Mouse (Mus musculus): Measurements from ENCODE around the gene A3galt2. TPM values are rescaled to one million over a fixed set of nuclear protein-coding genes. Genes with fewer than 3 reads are reported as not detected.
A peak's percentile ranks its signal among the peaks of the same experiment; 100 is the strongest.

The A3galt2 gene
- polyA plus RNA-seq, 1 experiment from 2014 or later: 0.11 TPM

- Histone ChIP-seq H3K27ac (replicated peaks; ENCODE audit: low read depth, low read length) (no peak overlapping the region), H3K4me2 (ENCODE audit: low read depth, low read length) (no peak overlapping the region), H3K9ac (replicated peaks; ENCODE audit: low read length) (no peak overlapping the region), H3K4me1 (ENCODE audit: control insufficient read depth, insufficient read depth, low read length) (no peaks in the 10 kb centered on the region), H3K9me3 (replicated peaks; ENCODE audit: control insufficient read depth, low read length) (no peaks in the 10 kb centered on the region), H3K27me3 (ENCODE audit: control insufficient read depth, insufficient read depth, low read length) (no peaks in the 10 kb centered on the region), H3K36me3 (replicated peaks; ENCODE audit: control insufficient read depth, insufficient read depth, low read depth, low read length) (no peaks in the 10 kb centered on the region), H3K4me3 (ENCODE audit: low read depth, low read length) (no peak overlapping the region)
- DNase-seq (ENCODE audit: low spot score): no peak
- 91% methylated on average over 20 of the region's 20 CpGs for WGBS
- no peak for ATAC-seq (replicated peaks; ENCODE audit: insufficient number of reproducible peaks, low FRiP score, low TSS enrichment, low read depth)
These were observed 11.8 kb downstream of the A3galt2 start for GRCm38 (mm10) chr4:128766929-128767328.

DNA sequence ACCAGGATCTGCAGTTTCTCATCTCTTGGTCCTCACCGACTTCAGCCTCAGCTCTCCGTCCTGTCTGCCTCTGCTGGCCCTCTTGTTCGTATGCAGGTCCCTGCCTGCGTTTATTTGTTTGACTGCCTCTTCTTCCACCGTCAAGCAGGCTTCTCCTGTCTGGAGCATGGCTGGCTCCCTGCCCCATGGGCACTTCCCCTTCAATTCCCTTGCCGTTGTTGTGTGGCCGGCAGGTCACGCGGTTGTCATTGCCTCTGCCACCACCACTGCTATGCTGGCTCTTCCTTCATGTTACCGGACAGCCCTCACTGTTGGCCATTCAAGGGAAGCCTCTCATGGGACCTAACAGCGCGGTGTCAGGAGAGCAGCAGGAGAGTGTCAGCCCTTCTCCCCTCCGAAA is 13.0 kb downstream of the A3galt2 start:
- no peak overlapping the region for H3K4me3 ChIP-seq (ENCODE audit: low read depth, low read length)
- H3K27ac ChIP-seq (replicated peaks; ENCODE audit: low read depth, low read length): no peak overlapping the region
- no peak overlapping the region for H3K9ac ChIP-seq (replicated peaks; ENCODE audit: low read length)
- no peaks in the 10 kb centered on the region; the same call in 1 of the 2 replicates for H3K36me3 ChIP-seq (replicated peaks; ENCODE audit: control insufficient read depth, insufficient read depth, low read depth, low read length)
- 71% methylated on average over 13 of the region's 13 CpGs for WGBS
- H3K9me3 ChIP-seq (replicated peaks; ENCODE audit: control insufficient read depth, low read length): no peaks in the 10 kb centered on the region
- no peaks in the 10 kb centered on the region for H3K27me3 ChIP-seq (ENCODE audit: control insufficient read depth, insufficient read depth, low read length)
- H3K4me1 ChIP-seq (ENCODE audit: control insufficient read depth, insufficient read depth, low read length): no peaks in the 10 kb centered on the region
- ATAC-seq (replicated peaks; ENCODE audit: insufficient number of reproducible peaks, low FRiP score, low TSS enrichment, low read depth) (no peak), DNase-seq (ENCODE audit: low spot score) (no peak)
- H3K4me2 ChIP-seq (ENCODE audit: low read depth, low read length): no peak overlapping the region

DNA sequence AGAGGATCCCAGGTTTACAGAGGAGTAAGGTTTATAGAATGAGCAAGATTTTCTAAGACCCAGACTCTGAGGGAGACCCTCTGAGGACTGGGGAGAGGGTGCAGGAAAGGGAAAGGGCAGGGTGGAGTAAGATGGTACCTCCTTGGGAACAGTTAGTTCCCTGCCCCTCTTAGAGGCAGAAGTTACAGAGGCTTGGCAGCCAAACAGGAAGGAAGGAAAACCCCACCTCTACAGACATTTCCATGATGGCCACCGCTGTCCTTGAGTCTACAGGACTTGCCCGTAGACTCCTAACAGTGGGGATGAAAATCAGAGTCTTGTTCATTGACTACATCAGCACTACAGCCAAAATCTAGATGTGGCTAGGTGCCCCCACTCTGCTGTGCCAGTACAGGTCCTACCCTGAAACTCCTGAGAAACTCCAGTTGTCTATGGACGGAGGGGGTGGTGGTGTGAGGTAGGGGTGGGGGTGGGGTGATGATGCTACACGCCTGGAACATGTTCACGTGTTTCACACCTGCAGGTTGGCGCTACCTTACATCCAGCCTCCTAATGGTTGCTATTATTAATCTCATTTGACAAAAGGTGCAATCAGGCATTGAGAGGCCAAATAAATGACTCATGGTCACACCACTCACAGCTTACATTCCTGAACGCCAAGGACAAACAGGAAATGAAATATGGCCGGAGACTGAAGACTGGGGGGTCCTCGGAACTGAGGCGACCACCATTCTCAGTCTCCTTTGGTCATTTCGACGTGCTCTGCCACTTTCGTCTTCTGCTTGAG is 14.6 kb downstream of the A3galt2 start:
- Histone ChIP-seq H3K9me3 (replicated peaks; ENCODE audit: control insufficient read depth, low read length) (no peaks in the 10 kb centered on the region), H3K27ac (replicated peaks; ENCODE audit: low read depth, low read length) (no peak overlapping the region), H3K9ac (replicated peaks; ENCODE audit: low read length) (no peak overlapping the region), H3K4me1 (ENCODE audit: control insufficient read depth, insufficient read depth, low read length) (no peaks in the 10 kb centered on the region), H3K4me3 (ENCODE audit: low read depth, low read length) (no peak overlapping the region), H3K36me3 (replicated peaks; ENCODE audit: control insufficient read depth, insufficient read depth, low read depth, low read length) (peaks cover 6% of the 10 kb centered on the region), H3K4me2 (ENCODE audit: low read depth, low read length) (no peak overlapping the region), H3K27me3 (ENCODE audit: control insufficient read depth, insufficient read depth, low read length) (no peaks in the 10 kb centered on the region)
- DNase-seq (ENCODE audit: low spot score) (no peak), ATAC-seq (replicated peaks; ENCODE audit: insufficient number of reproducible peaks, low FRiP score, low TSS enrichment, low read depth) (no peak)
- 89% methylated on average over 13 of the region's 13 CpGs for WGBS

GRCm38 (mm10) chr4:128770698-128771097 is 15.5 kb downstream of the A3galt2 start:
- Histone ChIP-seq H3K36me3 (replicated peaks; ENCODE audit: control insufficient read depth, insufficient read depth, low read depth, low read length) (peaks cover 6% of the 10 kb centered on the region), H3K9me3 (replicated peaks; ENCODE audit: control insufficient read depth, low read length) (no peaks in the 10 kb centered on the region), H3K4me3 (ENCODE audit: low read depth, low read length) (no peak overlapping the region), H3K4me1 (ENCODE audit: control insufficient read depth, insufficient read depth, low read length) (no peaks in the 10 kb centered on the region), H3K27ac (replicated peaks; ENCODE audit: low read depth, low read length) (no peak overlapping the region), H3K9ac (replicated peaks; ENCODE audit: low read length) (no peak overlapping the region), H3K4me2 (ENCODE audit: low read depth, low read length) (no peak overlapping the region), H3K27me3 (ENCODE audit: control insufficient read depth, insufficient read depth, low read length) (no peaks in the 10 kb centered on the region)
- WGBS: 84% methylated on average over 5 of the region's 5 CpGs
- ATAC-seq (replicated peaks; ENCODE audit: insufficient number of reproducible peaks, low FRiP score, low TSS enrichment, low read depth) (no peak), DNase-seq (ENCODE audit: low spot score) (peak; percentile 26)

GRCm38 (mm10) chr4:128773820-128774219 is 18.7 kb downstream of the A3galt2 start:
- no peak for ATAC-seq (replicated peaks; ENCODE audit: insufficient number of reproducible peaks, low FRiP score, low TSS enrichment, low read depth)

DNA sequence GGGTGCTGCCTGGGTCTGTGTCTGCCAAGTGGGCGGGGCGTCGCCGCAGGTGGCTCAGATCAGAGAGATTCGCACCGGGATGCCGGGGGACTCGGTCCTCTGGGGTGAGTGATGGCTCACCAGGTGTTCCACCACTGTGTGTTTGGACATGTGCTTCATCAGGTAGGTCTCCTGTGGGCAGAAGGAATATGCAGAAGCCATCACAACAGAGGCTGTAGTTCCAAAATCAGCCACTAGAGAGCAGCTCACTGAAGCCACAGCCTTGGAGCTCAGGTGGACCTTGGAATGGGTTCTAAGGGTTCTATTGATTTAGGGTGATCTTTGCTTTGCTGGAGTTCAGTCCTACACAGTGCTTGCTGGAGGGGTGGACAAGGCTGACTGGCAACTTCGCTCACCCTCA is 19.3 kb downstream of the A3galt2 start:
- H3K4me2 ChIP-seq (ENCODE audit: low read depth, low read length): no peak overlapping the region
- WGBS: 84% methylated on average over 9 of the region's 9 CpGs
- H3K27ac ChIP-seq (replicated peaks; ENCODE audit: low read depth, low read length): no peak overlapping the region
- H3K9ac ChIP-seq (replicated peaks; ENCODE audit: low read length): no peak overlapping the region
- H3K27me3 ChIP-seq (ENCODE audit: control insufficient read depth, insufficient read depth, low read length): no peaks in the 10 kb centered on the region
- ATAC-seq (replicated peaks; ENCODE audit: insufficient number of reproducible peaks, low FRiP score, low TSS enrichment, low read depth) (no peak), DNase-seq (ENCODE audit: low spot score) (peak; percentile 68)
- peaks cover 11% of the 10 kb centered on the region for H3K36me3 ChIP-seq (replicated peaks; ENCODE audit: control insufficient read depth, insufficient read depth, low read depth, low read length)
- H3K9me3 ChIP-seq (replicated peaks; ENCODE audit: control insufficient read depth, low read length): no peaks in the 10 kb centered on the region
- H3K4me3 ChIP-seq (ENCODE audit: low read depth, low read length): no peak overlapping the region
- H3K4me1 ChIP-seq (ENCODE audit: control insufficient read depth, insufficient read depth, low read length): no peaks in the 10 kb centered on the region

More at GRCm38 (mm10) chr4:128773820-128774219, 18.7 kb downstream of the A3galt2 start:
- Histone ChIP-seq H3K27me3 (ENCODE audit: control insufficient read depth, insufficient read depth, low read length) (no peaks in the 10 kb centered on the region), H3K9ac (replicated peaks; ENCODE audit: low read length) (no peak overlapping the region), H3K27ac (replicated peaks; ENCODE audit: low read depth, low read length) (no peak overlapping the region), H3K4me2 (ENCODE audit: low read depth, low read length) (no peak overlapping the region), H3K4me3 (ENCODE audit: low read depth, low read length) (no peak overlapping the region), H3K4me1 (ENCODE audit: control insufficient read depth, insufficient read depth, low read length) (no peaks in the 10 kb centered on the region), H3K9me3 (replicated peaks; ENCODE audit: control insufficient read depth, low read length) (no peaks in the 10 kb centered on the region), H3K36me3 (replicated peaks; ENCODE audit: control insufficient read depth, insufficient read depth, low read depth, low read length) (peaks cover 11% of the 10 kb centered on the region)
- no peak for DNase-seq (ENCODE audit: low spot score)
- 92% methylated on average over 11 of the region's 11 CpGs for WGBS

DNA sequence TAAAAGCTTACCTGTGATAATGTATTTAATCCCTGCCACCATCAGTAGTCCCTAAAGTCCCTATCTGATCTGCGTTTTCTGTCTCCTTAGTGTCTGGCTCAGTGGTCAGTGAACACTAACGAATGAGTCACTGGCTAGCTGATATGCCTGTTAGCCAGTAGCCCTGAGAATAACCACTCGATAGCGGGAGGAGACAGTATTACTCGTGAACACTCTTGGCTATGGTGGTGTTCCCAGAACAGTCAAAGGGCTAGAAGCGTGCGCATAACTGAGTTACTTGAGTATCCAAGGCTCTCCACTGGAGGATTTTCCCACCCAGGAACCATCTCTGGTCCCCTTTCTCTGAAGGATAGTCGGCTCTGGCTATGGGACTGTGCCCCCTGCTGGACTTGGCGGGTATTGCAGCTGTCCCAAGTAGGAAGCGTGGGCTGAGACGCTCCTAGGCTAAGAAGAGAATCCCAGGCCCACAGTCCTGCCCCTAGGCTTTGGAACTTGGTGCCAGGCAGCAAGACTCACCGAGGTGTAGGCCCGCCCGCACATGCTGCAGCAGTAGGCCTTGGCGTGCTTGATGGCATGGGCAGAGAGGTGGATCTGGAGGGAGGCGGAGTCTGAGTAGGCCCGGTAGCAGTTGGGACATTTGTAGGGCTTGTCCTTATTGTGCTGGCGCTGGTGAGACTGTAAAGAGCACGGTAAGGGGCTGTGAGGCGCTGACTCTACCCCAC is 21.6 kb downstream of the A3galt2 start:
- Histone ChIP-seq H3K4me3 (ENCODE audit: low read depth, low read length) (no peak overlapping the region), H3K4me2 (ENCODE audit: low read depth, low read length) (no peak overlapping the region), H3K9ac (replicated peaks; ENCODE audit: low read length) (no peak overlapping the region), H3K9me3 (replicated peaks; ENCODE audit: control insufficient read depth, low read length) (no peaks in the 10 kb centered on the region), H3K36me3 (replicated peaks; ENCODE audit: control insufficient read depth, insufficient read depth, low read depth, low read length) (peaks cover 13% of the 10 kb centered on the region), H3K27ac (replicated peaks; ENCODE audit: low read depth, low read length) (no peak overlapping the region), H3K27me3 (ENCODE audit: control insufficient read depth, insufficient read depth, low read length) (no peaks in the 10 kb centered on the region), H3K4me1 (ENCODE audit: control insufficient read depth, insufficient read depth, low read length) (no peaks in the 10 kb centered on the region)
- peak; percentile 35; the same call in 1 of the 2 replicates for ATAC-seq (replicated peaks; ENCODE audit: insufficient number of reproducible peaks, low FRiP score, low TSS enrichment, low read depth)
- peak; percentile 84 for DNase-seq (ENCODE audit: low spot score)
- WGBS: 49% methylated on average over 20 of the region's 20 CpGs

DNA sequence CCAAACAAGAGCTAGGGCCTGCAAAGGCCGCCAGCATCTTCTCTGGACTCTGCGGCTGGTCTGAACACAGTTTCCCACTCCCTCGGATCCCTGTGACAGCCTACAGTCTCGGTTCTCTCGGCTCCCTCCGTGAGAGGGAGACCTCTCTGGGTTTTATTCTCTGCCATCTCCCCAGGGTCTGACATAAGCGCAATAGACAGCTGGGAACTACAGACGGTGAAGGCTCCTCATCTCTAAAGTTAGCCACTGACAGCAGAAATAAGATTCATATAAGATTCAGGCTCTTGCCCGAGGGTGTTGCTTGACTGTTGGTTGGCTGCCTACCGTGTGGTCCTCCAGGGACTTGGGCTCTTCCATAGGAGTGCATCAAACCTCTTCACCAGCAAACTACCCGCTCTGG is 22.4 kb downstream of the A3galt2 start:
- Histone ChIP-seq H3K36me3 (replicated peaks; ENCODE audit: control insufficient read depth, insufficient read depth, low read depth, low read length) (peaks cover 16% of the 10 kb centered on the region), H3K4me3 (ENCODE audit: low read depth, low read length) (no peak overlapping the region), H3K27me3 (ENCODE audit: control insufficient read depth, insufficient read depth, low read length) (no peaks in the 10 kb centered on the region), H3K27ac (replicated peaks; ENCODE audit: low read depth, low read length) (no peak overlapping the region), H3K4me2 (ENCODE audit: low read depth, low read length) (no peak overlapping the region), H3K4me1 (ENCODE audit: control insufficient read depth, insufficient read depth, low read length) (no peaks in the 10 kb centered on the region), H3K9me3 (replicated peaks; ENCODE audit: control insufficient read depth, low read length) (no peaks in the 10 kb centered on the region), H3K9ac (replicated peaks; ENCODE audit: low read length) (no peak overlapping the region)
- ATAC-seq (replicated peaks; ENCODE audit: insufficient number of reproducible peaks, low FRiP score, low TSS enrichment, low read depth) (no peak), DNase-seq (ENCODE audit: low spot score) (no peak)
- 85% methylated on average over 11 of the region's 11 CpGs for WGBS
